Mouse (Mus musculus) adrenal gland, postnatal 4 days (tissue): ENCODE results near the gene Sh3rf1. TPM values are rescaled to one million over a fixed set of nuclear protein-coding genes. Genes with fewer than 3 reads are reported as not detected.

Experiments used
- DNase-seq, 2 experiments: peaks; one replicate each; pipeline ENCODE4 v3.0.0; 2021 to 2022; ENCODE audit warnings: low spot score in 2 of 2, mixed read lengths in 2 of 2
- total RNA-seq, 2 experiments: library from RNA; stranded (reverse); gene quantifications; 2 replicates each; pipeline ENCODE4 v1.2.3; 2021

Gene Sh3rf1
- total RNA-seq, 2 experiments from 2014 or later, result 14.1 to 20.4 TPM

DNA sequence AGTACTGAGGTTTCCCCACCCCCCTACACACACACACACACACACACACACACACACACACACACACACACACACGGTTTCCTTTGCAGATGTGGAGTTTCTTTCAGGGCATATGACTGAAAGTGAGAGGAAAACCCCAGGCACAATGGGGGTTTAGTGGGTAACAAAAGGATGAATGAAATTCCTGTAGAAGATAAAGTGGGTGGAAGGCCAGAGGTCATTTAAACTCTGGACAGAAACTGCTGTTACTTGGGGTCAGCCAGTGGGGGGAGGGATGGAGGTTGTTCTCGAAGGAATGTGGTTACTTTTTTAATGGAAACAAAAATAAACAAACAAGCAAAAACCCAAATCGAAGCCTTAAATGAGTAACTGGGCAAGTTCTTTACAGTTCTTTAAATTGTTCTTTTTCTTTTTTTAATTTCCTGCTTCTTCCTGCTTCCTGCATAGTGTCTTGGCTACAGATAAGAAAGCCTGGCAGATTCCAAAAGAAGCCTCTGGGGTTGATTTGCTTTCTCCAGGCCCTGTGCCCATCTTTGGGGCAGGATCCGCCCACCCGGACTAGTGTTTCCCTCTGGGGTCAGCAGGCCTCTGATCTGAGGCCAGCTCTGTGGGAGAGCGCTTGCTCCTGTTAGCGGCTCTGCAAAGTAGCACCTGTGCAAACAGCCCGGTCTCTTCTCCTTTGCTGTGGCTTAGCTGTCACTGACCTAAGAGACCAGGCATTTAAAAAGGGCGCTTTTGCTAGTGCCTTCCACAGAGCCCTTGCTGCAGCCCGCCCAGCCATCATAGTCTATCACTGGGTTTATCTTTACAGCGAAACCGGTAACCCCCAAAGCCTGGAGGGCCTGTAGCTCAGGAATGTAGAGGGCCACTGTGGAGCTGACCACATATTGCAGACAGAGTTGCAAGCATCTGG, 59.8 kb downstream of the Sh3rf1 start:
- DNase-seq, result no peak

DNA sequence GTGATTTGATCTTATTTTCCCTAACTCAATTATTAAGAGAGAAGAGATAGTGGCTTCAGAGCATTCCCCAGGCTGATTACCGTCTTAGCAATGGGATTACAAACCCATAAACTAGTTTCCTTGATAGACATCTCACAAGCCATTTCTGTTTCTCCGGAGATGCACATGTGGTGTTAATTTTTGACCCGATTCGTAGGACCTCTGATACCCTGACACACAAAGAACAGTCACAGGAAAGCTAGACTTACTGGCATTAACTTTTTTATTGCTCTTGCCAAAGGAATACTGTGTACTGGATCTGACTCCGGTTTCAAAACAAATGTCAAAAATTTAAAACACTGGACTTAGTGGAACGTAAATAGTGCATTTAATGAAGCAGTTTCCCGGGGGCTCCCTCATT, 62.2 kb downstream of the Sh3rf1 start:
- DNase-seq, result no peak

DNA sequence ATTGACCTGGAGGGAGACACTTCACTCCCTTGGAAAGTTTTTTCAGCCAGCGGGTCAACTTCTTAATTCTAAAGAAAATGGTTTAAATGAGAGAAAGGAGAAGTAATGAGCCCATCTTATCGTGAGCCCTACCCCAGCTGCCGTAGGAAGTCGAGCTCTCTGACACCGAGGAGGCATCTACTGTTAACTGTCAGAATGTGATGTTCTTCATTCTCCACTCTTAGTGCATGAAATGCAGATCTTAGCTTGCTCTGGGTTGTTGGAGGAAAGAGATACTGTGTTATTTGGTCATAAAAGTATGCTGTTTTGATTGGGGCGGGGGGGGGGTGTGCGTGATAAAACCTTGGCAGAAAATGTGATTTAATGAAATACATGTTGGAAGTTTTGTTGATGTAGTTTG, 62.7 kb downstream of the Sh3rf1 start:
- DNase-seq, result no peak

DNA sequence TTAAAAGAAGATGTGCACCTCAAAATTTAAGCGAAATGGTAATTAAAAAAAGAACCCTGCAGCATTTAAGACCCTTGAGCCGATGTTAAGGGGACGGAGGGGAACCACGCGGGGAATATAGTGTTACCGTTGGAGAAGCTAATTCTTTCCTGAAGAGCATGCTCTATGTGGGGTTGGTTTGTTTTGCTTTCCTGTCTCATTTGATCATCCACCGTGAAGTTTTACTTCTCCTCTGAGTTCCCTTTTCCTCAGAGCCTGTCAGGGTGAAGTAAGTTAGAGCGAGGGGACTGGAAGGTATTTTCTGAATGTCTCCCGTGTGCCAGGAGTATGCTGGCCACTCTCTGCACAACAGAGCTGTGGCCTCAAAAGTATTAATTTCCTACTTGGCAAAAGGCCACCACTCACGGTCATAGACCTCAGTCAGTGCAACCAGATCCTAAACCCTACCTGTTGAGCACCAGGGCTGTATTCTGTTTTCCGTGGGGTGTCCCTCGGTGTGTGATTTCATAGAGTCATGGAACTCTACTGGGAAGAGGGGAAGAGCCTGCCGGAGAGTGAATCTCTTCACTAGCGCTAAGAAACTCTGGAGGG, 63.2 kb downstream of the Sh3rf1 start:
- no peak for DNase-seq

DNA sequence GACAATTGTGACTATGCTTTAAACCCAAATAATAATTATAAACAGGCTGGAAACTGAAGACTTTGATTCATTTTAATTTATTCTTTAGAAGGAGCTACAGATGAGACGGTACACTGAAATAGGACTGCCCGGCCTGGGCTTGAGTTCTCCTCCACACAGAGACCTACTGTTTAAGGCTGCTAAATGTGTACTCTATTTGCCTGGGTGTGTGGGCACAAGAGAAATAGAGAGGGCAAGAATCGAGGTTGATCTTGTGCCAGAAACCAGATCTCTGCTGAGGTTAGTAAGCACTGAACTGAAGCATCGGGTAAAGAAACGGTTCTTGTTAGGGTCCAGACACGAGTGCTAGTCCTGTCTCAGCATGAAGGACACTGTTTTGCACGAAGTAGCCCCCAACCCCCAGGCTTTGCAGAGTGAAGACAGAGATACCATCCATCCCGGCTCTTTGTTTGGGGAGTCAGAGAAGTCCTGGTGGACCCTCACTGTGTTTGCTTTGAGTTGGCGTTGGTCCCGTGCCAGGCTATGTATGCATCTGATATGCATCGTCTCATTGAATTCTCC, 64.4 kb downstream of the Sh3rf1 start:
- no peak for DNase-seq

DNA sequence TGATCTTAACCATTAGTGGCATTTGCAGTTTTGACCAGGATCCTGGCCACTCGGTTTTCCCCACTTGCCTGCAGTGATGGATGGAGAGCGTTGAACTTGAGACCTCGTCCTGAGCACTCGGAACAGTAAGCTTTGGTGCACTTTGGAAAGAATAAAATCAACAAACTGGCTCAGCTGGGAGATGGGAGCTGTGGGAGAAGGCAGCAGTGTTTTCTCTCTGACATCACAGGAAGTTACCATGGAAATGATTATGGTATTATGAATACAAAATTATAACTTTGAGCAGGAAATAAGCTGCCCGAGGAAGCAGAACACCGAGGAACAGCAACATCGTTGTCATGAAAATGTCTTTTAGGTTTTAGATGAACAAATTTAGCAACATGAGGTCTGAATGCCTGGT, 65.0 kb downstream of the Sh3rf1 start:
- DNase-seq, result no peak

DNA sequence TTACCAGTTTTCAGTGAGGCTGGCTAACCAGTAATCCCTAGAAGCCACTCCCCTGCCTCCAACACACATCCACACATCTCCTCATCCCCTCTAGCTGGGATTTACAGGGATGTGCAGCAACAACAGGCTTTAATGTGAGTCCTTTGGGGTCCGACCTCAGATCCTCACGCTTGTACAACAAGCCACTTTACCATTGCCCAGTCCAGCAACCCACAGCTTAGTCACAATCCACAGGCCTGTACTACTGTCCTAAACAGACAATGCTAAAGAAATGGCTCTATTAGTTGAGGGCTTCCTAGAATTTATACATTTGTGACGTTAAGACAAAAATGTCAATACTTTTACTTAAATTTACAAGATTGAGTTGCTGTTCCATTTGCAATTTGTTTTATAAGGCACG, 71.4 kb downstream of the Sh3rf1 start:
- DNase-seq, result no peak

DNA sequence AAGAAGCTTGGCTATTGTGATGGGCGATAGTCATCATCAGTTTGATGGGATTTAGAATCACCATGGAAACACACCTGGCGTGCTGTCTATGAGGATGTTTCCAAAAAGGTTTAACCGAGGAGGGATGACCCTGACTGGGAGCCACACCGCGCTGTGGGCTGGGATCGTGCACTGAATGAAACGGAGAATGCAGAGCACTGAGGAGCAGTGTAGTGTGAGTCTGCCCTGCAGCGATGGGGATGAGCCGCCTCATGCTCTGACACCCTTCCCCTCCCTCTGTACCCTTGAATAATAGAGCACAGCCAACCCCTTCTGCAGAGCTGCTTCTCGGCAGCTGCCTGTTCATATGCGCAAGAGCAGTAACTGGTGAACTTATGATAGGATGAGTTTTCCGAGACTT, 71.8 kb downstream of the Sh3rf1 start:
- DNase-seq, result no peak

DNA sequence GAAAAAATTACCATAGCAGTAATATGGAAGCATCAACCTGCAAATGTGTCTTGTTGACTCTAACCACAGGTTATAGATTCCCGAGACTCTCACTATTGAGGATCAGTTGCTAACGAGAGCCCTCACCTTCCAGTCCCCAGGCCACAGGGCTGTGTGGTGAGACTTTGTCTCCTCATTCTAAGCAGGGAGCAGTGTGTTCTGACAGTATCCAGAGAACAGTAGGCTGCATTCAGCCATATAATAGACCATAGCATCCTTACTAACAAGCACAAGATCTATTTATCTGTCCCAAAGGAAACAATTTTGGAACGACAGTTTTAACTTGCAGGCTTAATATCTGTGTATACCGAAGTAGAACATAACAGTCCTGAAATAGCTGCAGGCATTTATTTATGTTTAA, 75.2 kb downstream of the Sh3rf1 start:
- DNase-seq, result no peak

DNA sequence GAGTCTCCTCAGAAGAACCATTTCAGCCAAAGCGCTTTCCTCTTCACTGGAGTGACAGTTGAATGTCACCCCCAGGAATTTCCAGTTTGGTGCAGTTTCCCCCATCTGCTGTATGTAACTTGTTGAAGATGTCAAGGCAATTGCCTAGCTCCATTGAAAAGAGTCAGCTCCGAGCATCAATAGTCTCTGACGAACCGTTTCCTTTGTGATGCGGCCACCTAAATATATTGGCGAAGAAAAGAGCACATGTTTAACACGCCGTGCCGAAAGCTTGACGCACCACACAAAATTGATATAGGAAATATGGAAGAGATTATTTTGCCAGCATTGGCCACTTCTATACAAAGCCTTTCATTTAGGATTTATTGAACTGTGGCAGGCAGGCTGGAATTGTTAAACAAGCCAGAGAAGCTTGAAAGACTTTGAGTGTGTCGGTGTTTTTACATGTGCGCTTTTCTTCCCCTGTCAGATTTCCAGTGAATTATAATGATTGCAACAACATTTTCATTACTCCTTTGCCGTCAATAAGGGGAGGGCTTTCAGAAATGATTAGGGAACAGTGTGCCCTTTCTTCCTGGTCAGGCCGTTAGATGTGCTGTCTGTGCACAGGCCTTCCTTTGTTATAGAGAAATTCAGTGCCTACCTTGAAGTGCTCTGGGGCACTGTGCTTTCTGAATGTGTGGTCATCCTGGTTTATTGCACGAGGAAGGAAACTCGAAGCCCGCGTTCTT, 77.8 kb downstream of the Sh3rf1 start:
- DNase-seq, result no peak

DNA sequence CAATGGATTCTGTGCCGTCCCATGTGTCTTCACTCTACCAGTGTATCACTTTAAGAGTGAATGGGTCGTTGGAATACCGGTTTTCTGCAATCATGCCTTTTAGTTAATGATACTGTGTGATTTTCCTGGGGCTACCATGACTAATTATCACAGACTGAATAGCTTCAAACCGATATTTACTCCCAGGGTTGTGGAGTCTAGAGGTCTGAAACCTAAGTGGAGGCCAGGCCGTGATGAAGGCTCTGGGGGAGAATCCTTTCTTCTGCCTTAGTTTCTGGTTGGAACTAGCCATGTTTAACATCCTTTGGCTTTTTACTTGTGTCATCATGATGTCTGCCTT, 78.3 kb downstream of the Sh3rf1 start:
- DNase-seq, result no peak

DNA sequence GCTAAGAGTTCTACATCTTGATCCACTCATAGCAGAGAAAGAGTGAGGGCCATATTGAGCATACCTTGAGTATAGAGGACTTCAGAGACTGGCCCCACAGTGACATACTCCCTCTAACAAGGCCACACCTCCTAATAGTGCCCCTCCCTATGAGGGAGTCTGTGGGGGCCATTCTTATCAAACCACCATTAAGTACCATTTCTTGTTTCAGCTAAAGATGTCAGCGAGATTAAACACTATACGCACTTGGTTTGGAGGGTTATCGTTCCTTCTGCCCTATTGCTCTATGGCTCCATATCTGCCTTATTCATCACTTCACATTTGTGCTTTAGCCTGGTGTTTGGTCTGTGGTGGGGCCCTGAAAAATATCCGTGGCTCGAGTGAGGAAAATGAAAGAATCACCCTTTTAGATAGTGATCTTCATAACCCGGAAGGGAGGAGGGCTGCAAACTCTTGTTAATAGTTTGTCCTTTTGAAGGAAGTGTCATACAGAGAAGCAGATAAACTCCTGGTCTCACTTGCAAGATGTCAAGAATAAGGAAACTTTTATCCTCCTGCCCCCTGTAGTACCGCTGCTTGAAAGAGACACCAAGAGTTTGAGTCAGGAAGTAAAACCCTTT, 81.9 kb downstream of the Sh3rf1 start:
- DNase-seq, result no peak

DNA sequence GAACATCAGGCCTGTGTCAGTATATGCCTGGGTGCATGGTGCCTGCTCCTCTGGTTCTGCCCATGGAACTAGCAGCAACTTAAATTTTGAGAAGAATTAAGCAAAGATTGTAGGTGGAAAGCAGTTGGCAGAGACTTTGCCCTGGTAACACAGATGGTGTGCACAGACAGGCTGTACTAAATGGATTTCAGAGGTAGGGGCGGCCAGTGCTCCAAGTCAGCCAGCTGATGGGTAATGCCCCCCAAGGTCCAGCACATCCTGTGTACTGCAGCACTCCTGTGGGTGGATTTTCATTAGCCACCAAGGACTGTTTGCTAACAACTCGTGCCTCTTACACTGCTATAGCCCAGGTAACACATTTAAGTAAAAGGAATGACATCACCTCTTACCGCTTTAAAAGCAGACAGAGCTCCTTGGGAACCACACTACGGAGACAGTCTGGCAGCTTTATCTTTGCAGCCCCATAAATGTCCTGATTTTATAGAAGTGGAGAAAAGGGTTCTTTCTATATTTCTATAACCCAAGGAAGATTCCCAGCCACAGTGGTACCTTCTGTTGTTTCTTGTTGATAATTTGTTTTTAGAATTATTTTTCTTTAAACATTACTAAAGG, 82.9 kb downstream of the Sh3rf1 start:
- no peak for DNase-seq

DNA sequence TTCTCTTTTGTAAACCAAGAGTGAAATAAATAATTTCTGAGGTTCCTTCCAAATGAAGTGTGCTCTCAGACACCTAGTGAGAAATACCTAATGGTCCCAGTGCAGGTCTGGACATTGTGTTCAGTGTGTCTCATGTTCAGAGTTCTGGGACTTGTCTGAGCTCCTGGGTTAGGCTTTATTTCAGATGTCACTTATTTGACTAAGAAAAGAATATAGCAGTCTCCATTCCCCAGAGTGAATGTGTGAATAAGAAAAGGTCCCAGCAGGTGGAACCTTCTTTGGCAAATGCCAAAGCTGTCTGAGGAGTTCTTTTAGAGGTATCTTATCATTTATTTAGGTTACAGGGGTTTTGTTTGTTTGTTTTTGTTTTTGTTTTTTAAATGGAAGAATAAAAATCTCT, 85.2 kb downstream of the Sh3rf1 start:
- DNase-seq, result no peak

DNA sequence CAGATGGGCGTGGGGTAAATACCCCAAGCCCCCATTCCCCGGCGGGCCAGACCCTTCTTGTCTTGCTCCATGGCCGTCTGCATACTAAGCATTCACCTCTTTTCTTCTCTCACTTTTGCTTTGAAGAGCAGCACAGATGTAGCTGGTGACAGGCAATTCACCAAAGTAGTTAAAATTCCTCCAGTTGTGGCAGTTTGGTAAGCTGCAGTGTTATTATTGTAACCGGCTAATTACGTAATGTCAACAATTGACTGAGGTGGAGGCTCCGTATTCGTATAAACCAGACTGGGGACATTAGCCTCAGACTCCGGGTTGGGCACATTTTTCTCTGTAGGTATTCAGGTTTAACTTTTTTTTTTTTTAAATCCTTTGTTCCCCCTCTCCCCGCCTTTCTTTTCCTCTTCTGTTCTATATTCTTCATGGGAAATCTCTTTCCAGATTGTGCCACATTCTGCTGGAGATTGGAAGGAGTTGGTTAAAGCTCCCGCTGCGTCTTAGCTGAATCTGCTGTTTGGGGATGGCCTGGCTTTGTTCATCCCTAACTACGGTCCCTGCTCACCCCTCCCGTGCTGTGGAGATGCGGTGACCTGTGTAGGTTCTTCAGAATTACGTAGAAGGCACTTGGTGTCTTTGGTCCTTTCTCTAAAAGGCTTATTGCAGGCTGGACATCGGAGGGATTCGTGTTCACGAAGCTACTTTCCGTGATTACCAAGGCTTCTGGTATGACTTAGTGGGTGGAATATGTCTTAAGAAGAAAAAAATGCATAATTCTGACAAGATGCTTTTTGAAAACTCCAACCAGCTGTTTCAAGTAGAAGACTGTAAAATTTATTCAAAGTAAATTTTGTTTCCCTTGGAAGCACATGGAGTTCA, 86.1 kb downstream of the Sh3rf1 start:
- no peak for DNase-seq

DNA sequence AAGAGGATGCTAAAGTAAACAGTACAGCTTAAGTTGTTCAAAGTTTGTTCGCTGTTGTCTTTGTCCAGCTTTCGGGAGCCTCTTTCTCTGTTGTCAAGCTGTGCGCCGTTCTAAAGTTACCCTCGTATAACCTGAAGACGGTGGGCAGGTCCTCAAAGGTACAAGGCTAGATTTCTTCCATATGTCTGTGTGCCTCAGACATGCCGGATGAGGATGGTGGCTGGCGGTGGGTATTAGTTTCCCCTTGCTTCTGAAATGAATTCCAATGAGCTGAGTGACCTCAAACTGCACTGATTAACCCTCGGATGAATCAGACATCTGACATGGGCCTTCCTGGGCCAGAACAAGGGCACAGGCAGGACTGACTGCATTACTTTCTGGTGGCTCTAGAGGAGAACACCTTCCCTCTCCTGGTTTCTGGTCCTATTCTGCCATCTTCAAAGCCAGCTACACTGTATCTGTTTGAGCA, 86.8 kb downstream of the Sh3rf1 start:
- DNase-seq, result no peak

DNA sequence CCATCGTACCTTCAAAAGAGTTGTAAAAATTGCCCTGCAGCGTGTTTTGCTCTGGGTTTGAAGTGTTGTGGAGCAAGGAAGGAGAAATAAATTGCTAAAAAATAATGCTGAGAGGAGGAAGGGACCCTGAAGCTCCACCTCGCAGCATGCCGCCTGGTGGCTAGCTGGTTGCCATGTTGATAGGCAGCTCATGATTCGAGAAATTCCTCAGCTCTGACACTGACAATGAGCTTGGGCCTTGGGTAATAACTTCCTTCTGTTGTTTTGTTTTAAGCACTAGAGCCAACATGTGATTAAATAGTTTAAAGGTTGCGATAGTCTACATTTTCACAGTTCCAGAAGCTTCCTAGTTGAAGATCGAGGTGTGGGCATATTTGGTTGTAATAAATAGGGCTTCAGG, 89.3 kb downstream of the Sh3rf1 start:
- DNase-seq, result no peak

DNA sequence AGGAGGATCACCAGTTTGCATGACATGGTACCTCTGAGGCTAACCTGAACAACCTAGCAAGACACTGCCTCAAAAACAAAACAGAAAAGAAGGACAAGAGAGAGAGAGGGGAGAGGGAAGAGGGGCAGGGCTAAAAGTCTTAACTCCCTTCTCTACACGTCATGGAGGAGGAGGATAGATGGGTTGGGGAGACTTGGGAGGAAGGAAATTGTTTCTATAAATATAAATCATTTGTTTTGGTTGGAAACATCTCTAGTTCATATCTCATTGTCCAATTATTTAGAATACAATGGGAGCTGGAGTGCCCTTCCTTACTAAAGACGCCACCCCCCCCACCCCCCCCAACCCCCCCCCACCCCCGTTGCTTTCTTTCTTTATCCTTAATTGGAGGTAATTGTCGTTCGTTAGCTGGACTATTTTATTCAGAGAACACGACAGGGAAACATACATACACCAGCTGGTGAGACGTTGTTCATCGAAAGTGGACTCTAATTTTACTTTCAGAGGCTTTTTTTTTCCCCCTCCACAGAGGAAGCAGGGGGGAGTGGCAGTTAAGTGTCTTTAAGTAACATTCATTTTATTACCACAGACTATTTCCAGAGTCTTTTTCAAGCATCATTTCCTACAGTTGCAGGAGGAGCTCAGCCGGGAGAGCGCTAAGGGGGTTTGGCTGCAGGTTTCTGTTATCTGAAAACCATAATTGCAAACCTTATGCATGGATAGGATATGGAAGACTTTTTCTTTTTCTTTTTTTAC, 92.5 kb downstream of the Sh3rf1 start:
- DNase-seq, result no peak

DNA sequence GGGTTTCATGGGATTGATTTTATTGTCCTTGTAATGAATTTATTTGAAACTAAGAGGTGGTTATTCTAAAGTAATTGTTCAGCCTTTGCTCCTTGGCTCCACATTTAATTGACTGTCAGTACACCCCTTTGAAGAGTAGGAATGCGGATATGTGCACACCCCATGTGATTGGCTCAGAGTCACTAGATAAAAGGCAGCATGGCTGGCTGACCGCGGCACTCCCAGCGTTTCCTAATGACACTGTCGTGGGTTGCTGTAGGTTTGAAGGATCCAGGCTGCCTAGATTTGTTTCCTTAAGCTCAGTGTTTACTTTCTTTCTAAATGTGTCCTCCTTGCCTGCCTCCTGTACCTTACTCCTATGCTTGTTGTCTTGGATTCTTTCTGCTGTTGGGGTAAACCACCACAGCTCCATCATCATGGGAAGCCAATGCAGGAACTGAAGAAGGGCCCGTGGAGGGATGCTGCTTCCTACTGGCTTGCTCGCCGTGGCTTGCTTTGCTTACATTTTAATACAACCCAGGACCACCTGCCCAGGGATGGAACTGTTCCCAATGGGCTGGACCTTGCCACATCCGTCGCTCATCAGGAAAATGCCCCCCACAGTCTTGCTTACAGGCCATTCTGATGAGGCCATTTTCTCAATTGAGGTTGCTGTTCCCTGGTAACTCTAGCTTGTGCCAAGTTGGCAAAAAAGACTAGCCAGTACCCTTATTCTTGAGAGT, 93.3 kb downstream of the Sh3rf1 start:
- no peak for DNase-seq
